Mouse (Mus musculus): ENCODE data around the gene Olfr1258.
"Not testable (repeated sequence)": the region's sequence is repeated elsewhere in the genome, so short reads cannot be mapped to it uniquely, and the experiment has no call there.

Gene Olfr1258

GRCm38 (mm10) chr2:89927009-89927408 lies at the start of gene Olfr1258:
Gene Olfr1258, plus strand, starts transcription at chr2:89927309.
- no peak for DNase-seq (ENCODE audit: low read depth, low spot score)

GRCm38 (mm10) chr2:89878137-89878536 lies 49.0 kb upstream of the Olfr1258 start, which contains the start of gene Olfr1257:
Gene Olfr1257, plus strand, starts transcription at chr2:89878437.
- no peak for DNase-seq (ENCODE audit: low read depth, low spot score)

- DNase-seq (ENCODE audit: low read depth, low spot score): not testable (repeated sequence)
Observed at GRCm38 (mm10) chr2:89912616-89913015, 14.5 kb upstream of the Olfr1258 start.

GRCm38 (mm10) chr2:89948564-89948963 lies 21.5 kb downstream of the Olfr1258 start, which contains the start of gene Olfr1259:
Gene Olfr1259, minus strand, starts transcription at chr2:89948664.
- DNase-seq (ENCODE audit: low read depth, low spot score): no peak

- no peak for DNase-seq (ENCODE audit: low read depth, low spot score)
Observed at GRCm38 (mm10) chr2:89974184-89974583, 47.1 kb downstream of the Olfr1258 start, which contains the start of gene Olfr1260. Gene Olfr1260, plus strand, starts transcription at chr2:89974340.

- no peak for DNase-seq (ENCODE audit: low read depth, low spot score)
Observed at GRCm38 (mm10) chr2:89977709-89978108, 50.6 kb downstream of the Olfr1258 start.
